Mouse (Mus musculus) liver, embryonic 12.5 days (tissue): ENCODE measurements around the gene Tubb1. TPM values are rescaled to one million over a fixed set of nuclear protein-coding genes. Genes with fewer than 3 reads are reported as not detected.
A peak's percentile ranks its signal among the peaks of the same experiment; 100 is the strongest.

Experiments
- ATAC-seq: fragments of 200-750 bp; cut with Nextera tagmentation; 2 replicates; pipeline ENCODE4 v1.8.0; 2017; ENCODE audit warnings: moderate number of reproducible peaks, mild to moderate bottlenecking, moderate library complexity
- H3K27ac ChIP-seq: fragments of 300-500 bp; sonication (generic); 2 replicates; pipeline ENCODE4 v1.5.1; 2016; ENCODE audit warnings: mild to moderate bottlenecking
- H3K27me3 ChIP-seq: fragments of 300-500 bp; sonication (generic); replicated peaks from 2 replicates; pipeline ENCODE4 v1.6.1; 2016; ENCODE audit warnings: mild to moderate bottlenecking, moderate library complexity
- H3K36me3 ChIP-seq: fragments of 300-500 bp; sonication (generic); 2 replicates; pipeline ENCODE4 v1.6.1; 2016; ENCODE audit warnings: mild to moderate bottlenecking, moderate library complexity
- H3K4me1 ChIP-seq: fragments of 300-500 bp; sonication (generic); 2 replicates; pipeline ENCODE4 v1.6.1; 2016
- H3K4me2 ChIP-seq: fragments of 300-500 bp; sonication (generic); 2 replicates; pipeline ENCODE4 v1.6.1; 2016; ENCODE audit warnings: mild to moderate bottlenecking, moderate library complexity
- H3K4me3 ChIP-seq: fragments of 300-500 bp; sonication (generic); 2 replicates; pipeline ENCODE4 v1.5.1; 2016; ENCODE audit warnings: mild to moderate bottlenecking, moderate library complexity
- H3K9ac ChIP-seq: fragments of 300-500 bp; sonication (generic); 2 replicates; pipeline ENCODE4 v1.6.1; 2016; ENCODE audit warnings: mild to moderate bottlenecking, moderate library complexity
- H3K9me3 ChIP-seq: fragments of 300-500 bp; sonication (generic); replicated peaks from 2 replicates; pipeline ENCODE4 v1.6.1; 2016; ENCODE audit warnings: mild to moderate bottlenecking, moderate library complexity
- whole genome bisulfite sequencing: fragments of 180-500 bp; shearing (Covaris S2); methylation state at CpG from one replicate; pipeline ENCODE4 v1.1.7; 2016; ENCODE audit not compliant: insufficient replicate concordance; 5-methylcytosine and 5-hydroxymethylcytosine counted together
- polyA plus RNA-seq: library from polyadenylated mRNA; unstranded; fragments of >200 nt; fragmentation: Nextera tagmentation; extraction: Ambion mirVana; gene quantifications from 2 replicates; pipeline ENCODE4 v1.2.1, GENCODE M21; 2016

The Tubb1 gene
- polyA plus RNA-seq, 1 experiment from 2014 or later = 55.7 TPM

DNA sequence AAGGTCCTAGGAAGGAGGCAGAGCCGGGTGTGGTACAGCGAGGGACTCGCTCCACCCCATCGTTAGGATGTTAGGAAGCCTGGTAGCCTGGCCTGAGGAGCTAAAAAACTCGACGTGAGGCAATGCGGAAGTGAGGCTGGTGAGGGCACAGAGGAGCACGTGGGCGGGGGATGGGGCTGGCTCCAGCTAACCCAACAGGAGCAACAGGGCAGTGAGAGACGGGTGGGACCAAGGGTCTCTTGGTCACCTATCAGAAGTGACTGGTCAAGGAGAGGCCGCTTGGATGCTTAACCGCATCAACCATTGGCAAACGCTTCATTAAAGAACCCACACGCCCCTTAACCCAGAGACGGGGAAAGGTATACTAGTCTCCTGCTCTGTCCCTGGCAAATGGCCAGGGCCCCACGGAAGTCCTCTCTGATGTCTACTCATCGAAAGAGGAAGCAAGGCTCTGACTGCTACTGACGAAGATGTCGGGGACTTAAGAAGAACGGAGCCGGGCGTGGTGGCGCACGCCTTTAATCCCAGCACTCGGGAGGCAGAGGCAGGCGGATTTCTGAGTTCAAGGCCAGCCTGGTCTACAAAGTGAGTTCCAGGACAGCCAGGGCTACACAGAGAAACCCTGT, 14.3 kb upstream of the Tubb1 start:
- H3K27ac ChIP-seq = no peak overlapping the region
- no peak overlapping the region for H3K4me2 ChIP-seq
- no peak overlapping the region for H3K9ac ChIP-seq
- ATAC-seq = no peak
- no peak overlapping the region for H3K4me3 ChIP-seq
- WGBS = 70% methylated on average over 26 of the region's 26 CpGs
- H3K4me1 ChIP-seq = peaks cover 46% of the 10 kb centered on the region
- H3K27me3 ChIP-seq = no peaks in the 10 kb centered on the region
- H3K36me3 ChIP-seq = peaks cover 43% of the 10 kb centered on the region
- H3K9me3 ChIP-seq = no peaks in the 10 kb centered on the region

- peak overlapping the region; percentile 64; the same call in 1 of the 2 replicates for H3K27ac ChIP-seq
- WGBS = 88% methylated on average over 7 of the region's 7 CpGs
- ATAC-seq = no peak
- peaks cover 49% of the 10 kb centered on the region for H3K4me1 ChIP-seq
- H3K9ac ChIP-seq = 0 out of 2 replicates have a peak overlapping the region, but pooled peaks have one; percentile 22
- H3K9me3 ChIP-seq = no peaks in the 10 kb centered on the region
- H3K27me3 ChIP-seq = no peaks in the 10 kb centered on the region
- peak overlapping the region; percentile 95 for H3K4me2 ChIP-seq
- H3K4me3 ChIP-seq = peak overlapping the region; percentile 69; the same call in 1 of the 2 replicates
- H3K36me3 ChIP-seq = peaks cover 40% of the 10 kb centered on the region
Measured at GRCm38 (mm10) chr2:174436916-174437696, 13.4 kb upstream of the Tubb1 start.

DNA sequence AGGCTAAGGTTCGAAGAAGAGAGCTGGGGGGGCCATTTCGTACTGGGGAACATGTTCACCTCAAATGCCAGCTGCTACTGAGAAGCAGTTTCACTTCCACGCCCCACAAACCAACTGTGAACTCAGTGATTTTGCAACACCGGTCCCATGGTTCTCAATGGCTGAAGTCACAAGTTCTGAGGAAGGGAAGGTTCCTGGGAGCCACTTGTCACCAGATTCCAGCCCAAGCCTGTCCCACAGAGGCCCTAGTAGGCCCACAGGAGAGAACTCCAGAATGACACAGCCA, 12.9 kb upstream of the Tubb1 start:
- H3K27me3 ChIP-seq = no peaks in the 10 kb centered on the region
- peak overlapping the region; percentile 95 for H3K4me2 ChIP-seq
- H3K9ac ChIP-seq = peak overlapping the region; percentile 74; the same call in 1 of the 2 replicates
- H3K27ac ChIP-seq = peak overlapping the region; percentile 64
- ATAC-seq = no peak
- H3K9me3 ChIP-seq = no peaks in the 10 kb centered on the region
- H3K4me1 ChIP-seq = peaks cover 49% of the 10 kb centered on the region
- 78% methylated on average over 4 of the region's 4 CpGs for WGBS
- H3K36me3 ChIP-seq = peaks cover 36% of the 10 kb centered on the region
- H3K4me3 ChIP-seq = peak overlapping the region; percentile 69

- H3K27ac ChIP-seq = peak overlapping the region; percentile 64
- H3K9me3 ChIP-seq = no peaks in the 10 kb centered on the region
- H3K4me3 ChIP-seq = peak overlapping the region; percentile 69
- H3K27me3 ChIP-seq = no peaks in the 10 kb centered on the region
- 66% methylated on average over 11 of the region's 11 CpGs for WGBS
- peaks cover 31% of the 10 kb centered on the region for H3K36me3 ChIP-seq
- peaks cover 49% of the 10 kb centered on the region for H3K4me1 ChIP-seq
- H3K9ac ChIP-seq = peak overlapping the region; percentile 74
- H3K4me2 ChIP-seq = peak overlapping the region; percentile 95
- ATAC-seq = no peak
Measured at GRCm38 (mm10) chr2:174438181-174438580, 12.3 kb upstream of the Tubb1 start.

DNA sequence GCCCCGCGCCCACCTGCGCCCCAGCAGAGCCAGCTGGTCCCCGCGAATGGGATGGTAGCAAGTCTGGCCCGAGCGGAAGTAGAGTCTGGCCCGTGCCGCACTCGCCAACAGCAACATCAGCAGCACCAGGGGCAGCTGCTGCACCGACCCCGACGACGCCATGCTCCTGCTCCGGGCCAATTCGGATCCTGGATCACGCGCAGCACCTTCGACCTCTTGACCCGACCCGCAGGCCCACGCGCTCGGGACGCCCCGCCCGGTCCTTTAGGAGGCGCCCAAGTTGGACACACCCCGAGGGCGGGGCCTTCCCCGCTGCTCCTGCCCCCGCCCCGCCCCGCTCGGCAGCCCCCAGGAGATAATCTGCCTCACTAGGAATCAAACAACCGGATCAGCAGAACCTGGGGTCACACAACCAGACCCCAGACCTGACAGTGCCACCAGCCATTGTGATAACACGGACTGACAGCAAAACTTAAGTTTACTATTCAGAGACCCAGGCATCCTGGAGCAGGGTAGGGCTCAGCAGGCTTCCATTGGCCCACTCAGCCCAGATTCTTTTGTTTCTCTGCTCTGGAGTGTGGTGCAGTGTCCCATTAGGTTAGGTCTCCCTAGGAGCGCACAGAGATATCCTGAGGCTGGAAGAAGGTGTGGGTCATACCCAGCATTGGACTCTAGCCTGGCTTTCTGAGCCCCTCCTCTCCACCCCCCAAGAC, 11.6 kb upstream of the Tubb1 start, which contains the start of gene Ctsz:
Ctsz (minus strand) TSS at position 303 of the 713 bp plus-strand sequence.
- H3K27me3 ChIP-seq = no peaks in the 10 kb centered on the region; the same call in 1 of the 2 replicates
- H3K9ac ChIP-seq = peak within 1 kb of the TSS; percentile 74
- H3K4me1 ChIP-seq = peaks cover 51% of the 10 kb centered on the region
- peak; percentile 90 for ATAC-seq
- peak within 1 kb of the TSS; percentile 69 for H3K4me3 ChIP-seq
- peak within 1 kb of the TSS; percentile 95 for H3K4me2 ChIP-seq
- WGBS = 1% methylated on average over 36 of the region's 38 CpGs
- no peaks in the 10 kb centered on the region for H3K9me3 ChIP-seq
- H3K27ac ChIP-seq = peak within 1 kb of the TSS; percentile 64
- peaks cover 24% of the 10 kb centered on the region for H3K36me3 ChIP-seq

GRCm38 (mm10) chr2:174439450-174439838, 11.1 kb upstream of the Tubb1 start:
- ATAC-seq = no peak
- Histone ChIP-seq H3K27me3 (no peaks in the 10 kb centered on the region; the same call in 1 of the 2 replicates), H3K4me1 (peaks cover 56% of the 10 kb centered on the region), H3K4me2 (peak overlapping the region; percentile 95), H3K4me3 (peak overlapping the region; percentile 69; the same call in 1 of the 2 replicates), H3K36me3 (peaks cover 19% of the 10 kb centered on the region), H3K9ac (0 out of 2 replicates have a peak overlapping the region, but pooled peaks have one; percentile 74), H3K9me3 (no peaks in the 10 kb centered on the region), H3K27ac (peak overlapping the region; percentile 41; the same call in 1 of the 2 replicates)
- 25% methylated on average over 5 of the region's 5 CpGs for WGBS

DNA sequence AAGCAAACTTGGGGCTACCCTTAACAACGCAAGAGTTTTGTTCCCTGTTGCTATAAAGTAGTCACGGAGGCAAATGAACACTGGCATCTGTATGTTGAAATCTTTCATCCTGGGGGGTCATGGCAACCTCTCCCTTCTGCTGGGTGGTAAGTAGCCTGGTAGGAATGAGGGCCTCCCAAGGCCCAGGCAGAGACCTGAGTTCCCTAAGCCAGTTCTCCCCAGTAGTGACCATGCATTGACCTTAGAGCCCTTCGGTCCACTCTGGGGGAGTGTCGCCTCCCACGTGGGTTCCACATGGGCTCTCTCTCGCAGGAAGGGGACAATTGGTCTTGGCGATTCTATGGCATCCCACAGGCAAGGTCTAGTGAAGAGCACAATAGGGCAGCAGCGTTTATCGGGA, 10.5 kb upstream of the Tubb1 start:
- no peak overlapping the region for H3K27ac ChIP-seq
- H3K9ac ChIP-seq = no peak overlapping the region
- H3K9me3 ChIP-seq = no peaks in the 10 kb centered on the region
- peaks cover 16% of the 10 kb centered on the region for H3K36me3 ChIP-seq
- no peak overlapping the region for H3K4me3 ChIP-seq
- H3K27me3 ChIP-seq = no peaks in the 10 kb centered on the region; the same call in 1 of the 2 replicates
- WGBS = 76% methylated on average over 9 of the region's 9 CpGs
- 0 out of 2 replicates have a peak overlapping the region, but pooled peaks have one; percentile 95 for H3K4me2 ChIP-seq
- ATAC-seq = no peak
- peaks cover 55% of the 10 kb centered on the region for H3K4me1 ChIP-seq

DNA sequence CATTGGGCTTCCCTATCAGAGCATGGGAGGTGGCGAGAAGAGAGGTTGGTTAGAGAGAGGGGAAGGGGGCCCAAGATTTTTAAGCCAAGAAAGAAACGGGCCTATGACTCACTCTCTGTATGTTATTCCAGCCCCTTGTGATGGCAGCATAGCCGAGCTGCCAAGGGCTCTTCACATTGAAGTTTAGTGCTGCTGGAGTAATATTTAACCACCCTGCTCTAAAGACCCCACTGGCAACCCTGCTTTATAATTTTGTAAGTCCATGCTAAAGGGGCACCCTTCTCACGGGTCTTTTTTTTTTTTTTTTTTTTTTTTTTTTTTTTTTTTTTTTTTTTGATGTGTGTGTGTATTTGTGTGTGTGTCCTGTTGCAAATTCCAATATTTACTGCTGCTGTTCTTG, 8.6 kb upstream of the Tubb1 start:
- no peak overlapping the region for H3K9ac ChIP-seq
- H3K27ac ChIP-seq = no peak overlapping the region
- WGBS = 44% methylated on average over 4 of the region's 4 CpGs
- ATAC-seq = no peak
- H3K4me3 ChIP-seq = no peak overlapping the region
- H3K4me1 ChIP-seq = peaks cover 53% of the 10 kb centered on the region
- no peaks in the 10 kb centered on the region for H3K9me3 ChIP-seq
- H3K27me3 ChIP-seq = peaks cover 14% of the 10 kb centered on the region
- H3K4me2 ChIP-seq = no peak overlapping the region
- no peaks in the 10 kb centered on the region for H3K36me3 ChIP-seq

DNA sequence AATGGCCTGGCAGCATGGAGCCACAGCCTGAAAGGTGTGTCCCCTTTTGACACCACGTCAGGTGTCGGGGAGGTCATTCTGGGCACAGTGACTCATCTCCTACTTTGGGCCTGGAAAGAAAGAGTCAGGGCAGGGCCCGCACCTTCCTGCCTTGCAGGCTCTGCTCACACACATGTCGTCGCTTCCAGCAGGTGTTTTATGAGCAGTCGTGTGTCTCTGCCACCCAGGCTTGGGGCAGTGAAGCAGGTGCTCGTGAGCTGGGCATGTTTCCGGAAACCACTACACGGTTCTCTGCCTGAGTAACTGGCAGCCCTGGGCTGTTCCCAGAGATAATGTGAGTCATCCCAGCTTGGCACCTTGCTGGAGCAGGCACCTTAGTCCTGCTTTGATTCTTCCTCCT, 8.0 kb upstream of the Tubb1 start:
- Histone ChIP-seq H3K27ac (no peak overlapping the region), H3K36me3 (no peaks in the 10 kb centered on the region)
- WGBS = 75% methylated on average over 9 of the region's 9 CpGs

DNA sequence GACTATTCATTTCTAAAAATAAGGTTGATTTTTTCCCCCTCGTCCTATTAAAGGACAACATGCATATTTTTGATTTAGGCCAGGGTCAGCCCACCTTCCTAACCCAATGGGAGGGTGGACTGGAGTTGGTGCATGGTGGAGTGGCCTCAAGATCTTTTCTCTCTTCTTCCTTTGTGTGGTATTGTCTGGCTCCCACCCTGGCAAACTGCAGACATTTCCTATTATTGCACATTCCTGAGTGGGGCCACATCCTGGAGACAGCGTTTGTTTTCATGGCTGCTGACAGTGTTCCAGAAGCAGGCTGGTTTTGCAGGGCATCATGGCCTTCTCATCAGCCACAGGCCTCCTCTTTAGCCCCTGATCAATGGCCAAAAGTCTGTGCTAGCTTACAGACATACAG, 7.4 kb upstream of the Tubb1 start:
- no peaks in the 10 kb centered on the region for H3K36me3 ChIP-seq
- H3K9me3 ChIP-seq = no peaks in the 10 kb centered on the region
- no peak overlapping the region for H3K27ac ChIP-seq
- WGBS = 53% methylated on average over 2 of the region's 2 CpGs
- no peak for ATAC-seq
- H3K4me1 ChIP-seq = peaks cover 42% of the 10 kb centered on the region
- no peak overlapping the region for H3K4me3 ChIP-seq
- peaks cover 16% of the 10 kb centered on the region for H3K27me3 ChIP-seq
- no peak overlapping the region for H3K4me2 ChIP-seq
- H3K9ac ChIP-seq = no peak overlapping the region

More for the DNA sequence above, 8.0 kb upstream of the Tubb1 start:
- Histone ChIP-seq H3K4me2 (no peak overlapping the region), H3K9me3 (no peaks in the 10 kb centered on the region), H3K4me1 (peaks cover 48% of the 10 kb centered on the region), H3K27me3 (peaks cover 16% of the 10 kb centered on the region), H3K9ac (no peak overlapping the region), H3K4me3 (no peak overlapping the region)
- no peak for ATAC-seq

DNA sequence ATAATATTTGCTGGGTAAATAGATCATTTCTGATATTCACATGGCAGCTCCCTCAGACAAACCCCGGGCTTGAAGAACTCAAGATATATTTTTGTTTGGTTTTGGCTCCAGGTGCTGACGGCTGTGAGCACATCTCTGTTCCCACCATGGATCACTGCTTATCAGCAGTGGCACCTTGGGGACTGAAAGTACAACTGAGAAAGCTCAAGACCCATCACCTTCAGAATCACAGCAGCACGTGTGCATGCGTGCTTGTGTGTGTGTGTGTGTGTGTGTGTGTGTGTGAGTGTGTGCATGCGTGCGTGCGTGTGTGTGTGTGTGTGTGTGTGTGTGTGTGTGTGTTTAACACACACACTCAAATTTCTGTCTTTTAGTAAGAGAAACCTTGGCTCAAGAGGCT, 6.1 kb upstream of the Tubb1 start:
- WGBS = 61% methylated on average over 7 of the region's 7 CpGs
- Histone ChIP-seq H3K9me3 (no peaks in the 10 kb centered on the region), H3K4me2 (no peak overlapping the region)

DNA sequence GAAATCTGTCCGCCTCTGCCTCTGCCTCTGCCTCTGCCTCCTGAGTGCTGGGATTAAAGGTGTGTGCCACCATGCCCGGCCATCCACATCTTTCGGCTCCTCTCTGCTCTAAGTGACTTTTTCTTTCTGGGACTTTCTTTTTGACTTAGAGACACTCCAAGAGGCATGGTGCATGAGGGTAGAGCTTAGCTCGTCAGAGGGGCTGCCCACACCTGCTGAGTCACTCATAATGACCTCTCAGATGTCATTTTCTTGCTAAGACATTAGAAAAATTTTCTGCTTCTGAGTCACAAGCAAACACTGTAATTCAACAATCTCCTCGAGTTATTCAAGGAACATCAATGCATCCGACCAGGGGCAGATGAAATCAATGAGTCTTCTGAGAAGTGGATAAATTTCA, 5.5 kb upstream of the Tubb1 start:
- Histone ChIP-seq H3K4me1 (peaks cover 29% of the 10 kb centered on the region), H3K9me3 (no peaks in the 10 kb centered on the region), H3K27ac (no peak overlapping the region), H3K4me3 (no peak overlapping the region), H3K36me3 (no peaks in the 10 kb centered on the region), H3K9ac (no peak overlapping the region), H3K27me3 (peaks cover 16% of the 10 kb centered on the region), H3K4me2 (no peak overlapping the region)
- no peak for ATAC-seq
- WGBS = 57% methylated on average over 6 of the region's 6 CpGs

More for the DNA sequence above, 6.1 kb upstream of the Tubb1 start:
- H3K9ac ChIP-seq = no peak overlapping the region
- 0 out of 2 replicates have a peak overlapping the region, but pooled peaks have one; percentile 22 for H3K27ac ChIP-seq
- H3K4me1 ChIP-seq = peaks cover 29% of the 10 kb centered on the region
- no peaks in the 10 kb centered on the region for H3K36me3 ChIP-seq
- H3K4me3 ChIP-seq = no peak overlapping the region
- ATAC-seq = no peak
- H3K27me3 ChIP-seq = peaks cover 16% of the 10 kb centered on the region
